Mouse (Mus musculus): Measurements from ENCODE around the gene Hvcn1.

DNA sequence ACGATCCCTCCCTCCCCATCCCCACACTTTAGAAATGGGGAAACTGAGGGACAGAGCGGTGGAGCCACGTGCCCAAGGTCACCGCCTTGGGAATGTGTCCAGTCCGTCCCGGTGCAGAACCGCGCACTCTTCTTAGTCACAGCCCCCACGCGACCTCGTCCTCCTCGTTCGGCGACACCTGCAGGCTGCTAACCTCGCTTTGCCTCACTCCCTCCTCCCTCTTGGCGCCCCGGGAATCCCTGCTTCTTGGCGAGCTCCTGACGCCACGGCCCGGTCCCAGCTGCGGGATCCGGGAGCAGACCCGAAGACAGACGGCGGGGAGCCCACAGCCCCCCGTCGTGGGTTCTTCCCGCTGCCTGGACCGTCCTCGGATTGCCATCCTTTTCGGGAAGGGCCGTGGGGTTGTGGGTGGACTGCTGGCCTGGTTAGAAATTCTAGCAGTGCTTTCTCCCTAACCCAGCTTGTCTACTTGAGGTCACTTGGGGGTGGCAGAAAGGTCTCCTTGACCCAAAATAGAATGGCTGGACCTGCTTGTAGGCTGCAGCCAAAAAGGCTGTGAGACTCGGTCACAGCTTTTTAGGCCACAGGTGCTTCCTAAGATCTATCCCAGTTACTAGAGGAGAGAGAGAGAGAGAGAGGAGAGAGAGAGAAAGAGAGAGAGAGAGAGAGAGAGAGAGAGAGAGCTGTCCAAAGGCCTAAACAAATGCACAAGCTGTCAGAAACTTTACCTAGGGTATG is 78.6 kb downstream of the Hvcn1 start:
- TF ChIP-seq CTCF (IDR thresholded peaks at IDR 0.05; ENCODE audit: low read depth, low read length) (peak; percentile 32; the same call in 1 of the 2 replicates), POLR2A (IDR thresholded peaks at IDR 0.05; ENCODE audit: extremely low read depth, insufficient read depth, low read length) (no peak)

Data from liver, adult 2 months (tissue).